Mouse (Mus musculus) cerebellum, adult 2 months (tissue): ENCODE data around the gene Galm. TPM values are rescaled to one million over a fixed set of nuclear protein-coding genes. Genes with fewer than 3 reads are reported as not detected.

Experiments
- DNase-seq, 2 experiments: peaks; one replicate each; pipeline ENCODE4 v3.0.0; 2021
- H3K27ac ChIP-seq: fragments of 200-500 bp; 2 replicates; pipeline ENCODE4 v1.5.1; 2012; ENCODE audit warnings: low read length, control low read depth, inconsistent platforms; ENCODE audit not compliant: insufficient read depth
- H3K27me3 ChIP-seq: fragments of 200-500 bp; 2 replicates; pipeline ENCODE4 v1.6.1; 2012; ENCODE audit warnings: inconsistent platforms, mild to moderate bottlenecking, low read length, moderate library complexity; ENCODE audit not compliant: control insufficient read depth, insufficient read depth
- H3K4me1 ChIP-seq: fragments of 200-500 bp; 2 replicates; pipeline ENCODE4 v1.6.1; 2011; ENCODE audit warnings: low read length; ENCODE audit not compliant: control insufficient read depth, insufficient read depth
- H3K4me3 ChIP-seq: fragments of 200-500 bp; replicated peaks from 2 replicates; pipeline ENCODE3; 2011; ENCODE audit warnings: mild to moderate bottlenecking, low read depth, low read length, control low read depth; ENCODE audit not compliant: insufficient read depth
- CTCF ChIP-seq: fragments of 200-500 bp; IDR thresholded peaks from 2 replicates; pipeline ENCODE4 v1.5.1; 2011; ENCODE audit warnings: low read depth, mild to moderate bottlenecking, control low read depth, low read length, moderate library complexity, borderline replicate concordance; ENCODE audit not compliant: insufficient read depth
- POLR2A ChIP-seq: fragments of 200-500 bp; IDR thresholded peaks from 2 replicates; pipeline ENCODE4 v1.6.1; 2011; ENCODE audit warnings: low read length, control low read depth, borderline replicate concordance; ENCODE audit not compliant: insufficient read depth
- WGBS: fragments of 180-500 bp; shearing (Covaris S2); methylation state at CpG from one replicate; pipeline ENCODE4 v1.1.7; 2018; 5-methylcytosine and 5-hydroxymethylcytosine counted together
- polyA plus RNA-seq: library from polyadenylated mRNA; depleted of rRNA; stranded (reverse); fragments of >200 nt; gene quantifications from 2 replicates; pipeline ENCODE4 v1.2.3, GENCODE M21; 2012; rRNA removed

Galm gene
- polyA plus RNA-seq, 1 experiment = 3.4 TPM

- DNase-seq = peak; percentile 25 to 29
- H3K27me3 ChIP-seq = no peaks in the 10 kb centered on the region
- no peak overlapping the region for H3K4me3 ChIP-seq
- no peaks in the 10 kb centered on the region; the same call in 1 of the 2 replicates for H3K4me1 ChIP-seq
- H3K27ac ChIP-seq = no peak overlapping the region
- 6% methylated on average over 2 of the region's 2 CpGs for WGBS
- no peak for TF ChIP-seq POLR2A
- TF ChIP-seq CTCF = no peak
Observed at GRCm38 (mm10) chr17:80229396-80229795, 102.1 kb downstream of the Galm start.

- no peaks in the 10 kb centered on the region for H3K27me3 ChIP-seq
- TF ChIP-seq POLR2A (no peak), CTCF (no peak)
- H3K4me1 ChIP-seq = no peaks in the 10 kb centered on the region; the same call in 1 of the 2 replicates
- 93% methylated on average over 5 of the region's 5 CpGs for WGBS
- H3K27ac ChIP-seq = no peak overlapping the region
- DNase-seq = no peak
- H3K4me3 ChIP-seq = no peak overlapping the region
Observed at GRCm38 (mm10) chr17:80233844-80234243, 106.6 kb downstream of the Galm start.

GRCm38 (mm10) chr17:80234376-80234775 lies 107.1 kb downstream of the Galm start:
- H3K4me1 ChIP-seq = no peaks in the 10 kb centered on the region; the same call in 1 of the 2 replicates
- H3K4me3 ChIP-seq = no peak overlapping the region
- H3K27ac ChIP-seq = no peak overlapping the region
- no peak for TF ChIP-seq CTCF
- TF ChIP-seq POLR2A = no peak
- DNase-seq = no peak
- H3K27me3 ChIP-seq = no peaks in the 10 kb centered on the region
- 77% methylated on average over 7 of the region's 7 CpGs for WGBS

Other genes starting within 250 kb of the Galm start
- 96.3 and 99.8 TPM in 2 replicates for gene Atl2, start 231.3 kb upstream of the Galm start, polyA plus RNA-seq
- 49.2 and 52.7 TPM in 2 replicates for gene Hnrnpll, start 65.1 kb upstream of the Galm start, polyA plus RNA-seq
- 124 and 136 TPM in 2 replicates for gene Srsf7, start 79.8 kb downstream of the Galm start, polyA plus RNA-seq
- gene Ttc39d, start 80.0 kb downstream of the Galm start, polyA plus RNA-seq = 0.05 and 0.13 TPM in 2 replicates
- 6.0 and 6.1 TPM in 2 replicates for gene Gemin6, start 97.0 kb downstream of the Galm start, polyA plus RNA-seq
- gene Morn2, start 162.7 kb downstream of the Galm start, polyA plus RNA-seq = 30.1 and 34.1 TPM in 2 replicates
- 24.4 and 26.0 TPM in 2 replicates for gene Dhx57, start 163.0 kb downstream of the Galm start, polyA plus RNA-seq
- 173 and 194 TPM in 2 replicates for gene Arhgef33, start 179.9 kb downstream of the Galm start, polyA plus RNA-seq
- not detected in 2 replicates for gene Gm10190, start 246.1 kb downstream of the Galm start, polyA plus RNA-seq